Mouse (Mus musculus) heart, embryonic 13.5 days (tissue): ENCODE measurements around the gene Ankrd6. TPM values are rescaled to one million over a fixed set of nuclear protein-coding genes. Genes with fewer than 3 reads are reported as not detected.
A peak's percentile ranks its signal among the peaks of the same experiment; 100 is the strongest.

Experiments
- ATAC-seq: fragments of 200-750 bp; cut with Nextera tagmentation; 2 replicates; pipeline ENCODE4 v1.8.0; 2017; ENCODE audit warnings: moderate TSS enrichment; ENCODE audit not compliant: insufficient number of reproducible peaks, low FRiP score, low TSS enrichment; ENCODE audit errors: extremely low read depth
- H3K27ac ChIP-seq: fragments of 300-500 bp; sonication (generic); replicated peaks from 2 replicates; pipeline ENCODE4 v1.5.1; 2015; ENCODE audit warnings: moderate library complexity, mild to moderate bottlenecking, inconsistent platforms
- H3K27me3 ChIP-seq: fragments of 300-500 bp; sonication (generic); replicated peaks from 2 replicates; pipeline ENCODE4 v1.6.1; 2015; ENCODE audit warnings: mild to moderate bottlenecking, inconsistent platforms
- H3K36me3 ChIP-seq: fragments of 300-500 bp; sonication (generic); 2 replicates; pipeline ENCODE4 v1.6.1; 2015; ENCODE audit warnings: mild to moderate bottlenecking, inconsistent platforms
- H3K4me1 ChIP-seq: fragments of 300-500 bp; sonication (generic); 2 replicates; pipeline ENCODE4 v1.6.1; 2015; ENCODE audit warnings: inconsistent platforms
- H3K4me2 ChIP-seq: fragments of 300-500 bp; sonication (generic); 2 replicates; pipeline ENCODE4 v1.6.1; 2015; ENCODE audit warnings: inconsistent platforms, mild to moderate bottlenecking, moderate library complexity
- H3K4me3 ChIP-seq: fragments of 300-500 bp; sonication (generic); 2 replicates; pipeline ENCODE4 v1.5.1; 2015; ENCODE audit warnings: moderate library complexity, mild to moderate bottlenecking, inconsistent platforms
- H3K9ac ChIP-seq: fragments of 300-500 bp; sonication (generic); 2 replicates; pipeline ENCODE4 v1.6.1; 2015; ENCODE audit warnings: inconsistent platforms, mild to moderate bottlenecking, moderate library complexity
- H3K9me3 ChIP-seq: fragments of 300-500 bp; sonication (generic); 2 replicates; pipeline ENCODE4 v1.6.1; 2016; ENCODE audit warnings: inconsistent platforms
- WGBS: fragments of 180-500 bp; shearing (Covaris S2); methylation state at CpG from one replicate; pipeline ENCODE4 v1.1.7; 2015; ENCODE audit warnings: mixed read lengths; 5-methylcytosine and 5-hydroxymethylcytosine counted together
- polyA plus RNA-seq: library from polyadenylated mRNA; unstranded; fragments of >200 nt; fragmentation: Nextera tagmentation; extraction: Ambion mirVana; gene quantifications from 2 replicates; pipeline ENCODE4 v1.2.1, GENCODE M21; 2015

Ankrd6 gene
- polyA plus RNA-seq, 1 experiment from 2014 or later = 4.2 TPM

GRCm38 (mm10) chr4:32860184-32860965 lies 90.3 kb downstream of the Ankrd6 start:
- Histone ChIP-seq H3K27me3 (peaks cover 17% of the 10 kb centered on the region), H3K4me3 (no peak overlapping the region)
- ATAC-seq = no peak

DNA sequence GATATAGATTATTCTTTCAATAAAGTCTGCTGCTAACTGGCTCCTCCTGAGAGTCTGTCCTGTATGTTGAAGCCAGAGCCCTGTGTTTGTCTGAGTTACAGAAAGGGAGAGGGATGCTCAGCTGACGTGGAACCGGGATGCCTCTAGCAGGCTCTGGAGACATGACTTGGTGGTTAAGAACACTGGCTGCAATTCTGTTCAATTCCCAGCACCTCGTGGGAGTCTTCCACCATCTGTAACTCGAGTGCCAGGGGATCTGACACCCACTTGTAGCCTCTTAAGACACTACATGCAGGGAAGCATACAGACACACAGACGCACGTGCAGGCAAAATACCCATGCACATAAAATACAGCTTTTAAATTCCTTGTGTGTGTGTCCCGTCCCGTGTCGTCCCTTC lies 95.1 kb downstream of the Ankrd6 start:
- Histone ChIP-seq H3K4me1 (no peaks in the 10 kb centered on the region), H3K9me3 (no peaks in the 10 kb centered on the region), H3K36me3 (no peaks in the 10 kb centered on the region), H3K9ac (no peak overlapping the region), H3K27me3 (no peaks in the 10 kb centered on the region; the same call in 1 of the 2 replicates), H3K4me2 (no peak overlapping the region), H3K27ac (no peak overlapping the region), H3K4me3 (no peak overlapping the region)
- WGBS = 57% methylated on average over 9 of the region's 9 CpGs
- no peak for ATAC-seq

More at GRCm38 (mm10) chr4:32860184-32860965, 90.3 kb downstream of the Ankrd6 start:
- Histone ChIP-seq H3K27ac (no peak overlapping the region), H3K4me2 (no peak overlapping the region), H3K9ac (no peak overlapping the region), H3K9me3 (no peaks in the 10 kb centered on the region), H3K36me3 (no peaks in the 10 kb centered on the region), H3K4me1 (peaks cover 28% of the 10 kb centered on the region)
- WGBS = 81% methylated on average over 18 of the region's 18 CpGs

GRCm38 (mm10) chr4:32854956-32855355 lies 95.7 kb downstream of the Ankrd6 start:
- H3K9ac ChIP-seq = no peak overlapping the region
- no peak for ATAC-seq
- H3K36me3 ChIP-seq = no peaks in the 10 kb centered on the region
- H3K27ac ChIP-seq = no peak overlapping the region
- no peaks in the 10 kb centered on the region for H3K9me3 ChIP-seq
- no peaks in the 10 kb centered on the region; the same call in 1 of the 2 replicates for H3K27me3 ChIP-seq
- no peaks in the 10 kb centered on the region for H3K4me1 ChIP-seq
- H3K4me2 ChIP-seq = no peak overlapping the region
- no peak overlapping the region for H3K4me3 ChIP-seq
- WGBS = 81% methylated on average over 4 of the region's 4 CpGs

DNA sequence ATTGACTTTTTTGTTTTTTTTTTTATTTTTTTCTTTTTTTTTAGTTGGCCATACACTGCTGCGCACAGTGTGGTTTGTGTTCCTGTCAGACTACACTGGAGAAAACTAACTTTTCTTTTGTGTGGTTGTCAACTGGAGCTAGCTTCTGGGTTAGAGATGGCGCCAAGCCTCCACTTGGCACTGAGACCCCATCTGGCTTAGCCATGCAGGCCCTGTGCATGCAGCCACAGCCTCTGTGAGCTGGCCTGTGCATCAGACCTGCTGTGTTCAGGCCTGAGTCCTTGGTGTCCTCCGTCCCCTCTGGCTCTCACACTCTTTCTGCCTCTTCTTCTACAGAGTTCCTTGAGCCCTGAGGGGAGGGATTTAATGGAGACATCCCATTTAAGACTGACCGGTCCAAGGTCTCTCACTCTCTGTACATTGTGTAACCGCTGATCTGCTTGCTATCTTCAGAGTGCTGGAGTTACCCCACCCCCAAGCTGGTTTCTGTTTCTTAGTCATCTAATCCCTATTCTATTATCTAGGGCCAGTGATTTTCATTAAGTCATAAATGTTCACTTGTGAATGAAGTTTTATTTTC lies 96.9 kb downstream of the Ankrd6 start:
- no peak overlapping the region for H3K4me2 ChIP-seq
- ATAC-seq = no peak
- 79% methylated on average over 5 of the region's 5 CpGs for WGBS

DNA sequence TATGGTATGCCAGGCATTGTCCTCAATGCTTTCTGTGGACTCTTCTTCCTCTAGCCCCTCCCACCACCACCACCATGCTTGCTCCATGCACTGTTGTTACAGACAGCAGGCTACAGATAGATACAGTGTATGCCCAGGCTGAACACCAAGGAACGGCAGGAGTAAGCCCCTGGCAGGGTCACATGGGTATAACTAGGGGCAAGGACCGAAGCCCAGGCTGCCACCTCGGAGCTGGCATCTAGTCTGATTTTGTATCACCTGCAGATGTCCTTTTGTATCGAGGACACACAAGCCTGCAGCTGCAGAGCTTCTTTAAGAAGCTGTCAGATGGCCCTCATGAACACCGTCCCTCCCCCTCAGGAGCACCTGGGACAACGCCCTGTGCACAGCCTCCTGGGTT lies 97.8 kb downstream of the Ankrd6 start:
- Histone ChIP-seq H3K4me2 (no peak overlapping the region), H3K9ac (no peak overlapping the region), H3K27me3 (no peaks in the 10 kb centered on the region), H3K4me3 (no peak overlapping the region), H3K9me3 (no peaks in the 10 kb centered on the region), H3K36me3 (no peaks in the 10 kb centered on the region), H3K27ac (no peak overlapping the region), H3K4me1 (no peaks in the 10 kb centered on the region)
- ATAC-seq = no peak
- 78% methylated on average over 6 of the region's 6 CpGs for WGBS

More for the DNA sequence above, 96.9 kb downstream of the Ankrd6 start:
- Histone ChIP-seq H3K27ac (no peak overlapping the region), H3K9ac (no peak overlapping the region), H3K9me3 (no peaks in the 10 kb centered on the region), H3K36me3 (no peaks in the 10 kb centered on the region), H3K4me3 (no peak overlapping the region), H3K4me1 (no peaks in the 10 kb centered on the region), H3K27me3 (no peaks in the 10 kb centered on the region)

DNA sequence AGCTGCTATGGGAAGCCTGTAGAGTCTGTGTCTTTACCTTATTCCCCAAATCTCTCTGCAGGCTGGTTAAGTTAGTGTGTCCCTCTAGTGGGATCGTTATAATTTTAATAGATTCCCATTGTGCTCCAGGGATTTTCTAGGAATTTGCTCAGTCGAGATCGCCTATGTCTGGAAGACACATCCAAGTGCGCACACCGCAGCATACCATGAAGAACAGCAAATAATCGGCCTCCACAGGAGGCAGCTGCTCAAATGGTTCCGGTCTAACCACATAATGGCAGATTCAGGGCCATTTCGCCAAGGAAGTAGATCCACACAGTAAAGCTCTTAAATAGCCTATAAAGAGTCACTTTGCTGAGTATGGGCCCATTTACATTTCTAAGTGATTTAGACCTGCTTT lies 98.3 kb downstream of the Ankrd6 start:
- H3K27me3 ChIP-seq = no peaks in the 10 kb centered on the region
- H3K4me1 ChIP-seq = no peaks in the 10 kb centered on the region
- WGBS = 92% methylated on average over 8 of the region's 8 CpGs
- H3K9ac ChIP-seq = no peak overlapping the region
- H3K36me3 ChIP-seq = no peaks in the 10 kb centered on the region
- H3K9me3 ChIP-seq = no peaks in the 10 kb centered on the region
- H3K4me3 ChIP-seq = no peak overlapping the region
- H3K4me2 ChIP-seq = no peak overlapping the region
- H3K27ac ChIP-seq = no peak overlapping the region
- ATAC-seq = no peak

DNA sequence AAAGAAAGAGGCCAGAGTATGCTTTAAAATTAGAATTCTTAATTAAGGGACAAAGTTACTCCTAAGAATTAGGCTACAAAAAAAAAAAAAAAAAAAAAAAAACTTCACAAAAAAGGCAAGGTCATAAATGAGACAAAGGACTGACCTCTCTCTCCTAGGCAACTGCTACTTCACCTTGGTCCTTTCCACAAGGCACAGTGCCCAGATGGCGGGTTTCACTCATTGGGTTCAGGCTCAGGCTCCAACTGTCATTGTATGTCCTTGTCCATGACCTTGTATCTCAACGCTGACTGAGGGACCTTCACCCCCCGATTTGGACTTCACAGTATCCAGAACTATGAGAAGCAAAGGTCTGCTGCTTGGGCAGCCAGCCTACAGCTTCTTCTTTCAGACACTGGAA lies 112.2 kb downstream of the Ankrd6 start:
- H3K27me3 ChIP-seq = no peaks in the 10 kb centered on the region
- no peak for ATAC-seq
- no peak overlapping the region for H3K4me3 ChIP-seq
- WGBS = 79% methylated on average over 3 of the region's 3 CpGs
- H3K4me2 ChIP-seq = no peak overlapping the region
- peaks cover 9% of the 10 kb centered on the region; the same call in 1 of the 2 replicates for H3K4me1 ChIP-seq
- H3K9me3 ChIP-seq = no peaks in the 10 kb centered on the region
- H3K36me3 ChIP-seq = no peaks in the 10 kb centered on the region
- no peak overlapping the region for H3K27ac ChIP-seq
- H3K9ac ChIP-seq = no peak overlapping the region

GRCm38 (mm10) chr4:32836071-32836470 lies 114.6 kb downstream of the Ankrd6 start:
- no peaks in the 10 kb centered on the region for H3K36me3 ChIP-seq
- 86% methylated on average over 9 of the region's 9 CpGs for WGBS
- H3K27ac ChIP-seq = no peak overlapping the region

GRCm38 (mm10) chr4:32834541-32834940 lies 116.1 kb downstream of the Ankrd6 start:
- Histone ChIP-seq H3K4me2 (peak overlapping the region; percentile 66), H3K9ac (peak overlapping the region; percentile 37; the same call in 1 of the 2 replicates), H3K9me3 (no peaks in the 10 kb centered on the region), H3K27ac (no peak overlapping the region), H3K4me3 (no peak overlapping the region), H3K36me3 (no peaks in the 10 kb centered on the region), H3K27me3 (no peaks in the 10 kb centered on the region), H3K4me1 (peaks cover 11% of the 10 kb centered on the region; the same call in 1 of the 2 replicates)
- WGBS = 60% methylated on average over 3 of the region's 3 CpGs
- ATAC-seq = no peak

More at GRCm38 (mm10) chr4:32836071-32836470, 114.6 kb downstream of the Ankrd6 start:
- H3K9me3 ChIP-seq = no peaks in the 10 kb centered on the region
- H3K4me2 ChIP-seq = no peak overlapping the region
- H3K9ac ChIP-seq = no peak overlapping the region
- no peak for ATAC-seq
- H3K4me3 ChIP-seq = no peak overlapping the region
- no peaks in the 10 kb centered on the region for H3K27me3 ChIP-seq
- H3K4me1 ChIP-seq = peaks cover 9% of the 10 kb centered on the region; the same call in 1 of the 2 replicates

GRCm38 (mm10) chr4:32833494-32834282 lies 117.0 kb downstream of the Ankrd6 start:
- Histone ChIP-seq H3K4me1 (peaks cover 19% of the 10 kb centered on the region), H3K4me2 (peak overlapping the region; percentile 66), H3K27ac (no peak overlapping the region), H3K9me3 (no peaks in the 10 kb centered on the region), H3K27me3 (no peaks in the 10 kb centered on the region), H3K36me3 (no peaks in the 10 kb centered on the region), H3K9ac (peak overlapping the region; percentile 63), H3K4me3 (peak overlapping the region; percentile 42)
- no peak for ATAC-seq
- 42% methylated on average over 17 of the region's 17 CpGs for WGBS

DNA sequence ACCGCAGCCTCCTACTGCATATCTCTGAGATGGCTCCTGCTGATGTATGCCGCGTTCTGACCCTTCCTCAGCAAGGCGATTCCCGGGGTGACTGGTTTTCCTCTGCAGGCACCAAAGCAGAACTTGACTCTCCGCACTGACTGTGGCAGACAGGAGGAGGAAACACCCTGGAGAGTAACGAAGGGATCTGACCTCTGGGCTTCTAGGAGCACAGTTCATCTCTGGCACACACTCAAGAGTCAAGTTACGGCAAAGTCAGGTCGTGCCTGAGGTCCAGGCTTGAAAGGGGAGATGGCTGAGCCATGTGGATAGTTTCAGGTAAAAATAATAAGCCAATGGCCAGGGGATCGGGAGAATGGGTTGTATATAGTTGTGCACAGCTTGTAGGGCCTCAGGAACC lies 121.3 kb downstream of the Ankrd6 start:
- Histone ChIP-seq H3K9me3 (no peaks in the 10 kb centered on the region), H3K27ac (no peak overlapping the region), H3K9ac (no peak overlapping the region), H3K27me3 (no peaks in the 10 kb centered on the region), H3K36me3 (no peaks in the 10 kb centered on the region), H3K4me3 (no peak overlapping the region), H3K4me1 (peaks cover 32% of the 10 kb centered on the region), H3K4me2 (no peak overlapping the region)
- ATAC-seq = no peak
- WGBS = 33% methylated on average over 10 of the region's 10 CpGs
